Mouse (Mus musculus): Measurements from ENCODE around the gene Zfp609.
"Not testable (repeated sequence)": the region's sequence is repeated elsewhere in the genome, so short reads cannot be mapped to it uniquely, and the experiment has no call there.

- TF ChIP-seq CTCF (IDR thresholded peaks at IDR 0.05; ENCODE audit: control insufficient read depth, insufficient read depth, insufficient replicate concordance, low read depth, low read length); POLR2A (IDR thresholded peaks at IDR 0.05; ENCODE audit: control insufficient read depth, low read depth, low read length): not testable (repeated sequence)
Measured at GRCm38 (mm10) chr9:65779619-65780018, 47.7 kb downstream of the Zfp609 start.

Data from testis, adult 2 months (tissue).